Mouse (Mus musculus) intestine, embryonic 14.5 days (tissue): Measurements from ENCODE around the gene Rap2a. TPM values are rescaled to one million over a fixed set of nuclear protein-coding genes. Genes with fewer than 3 reads are reported as not detected.

ENCODE experiments used
- ATAC-seq: fragments of 200-750 bp; cut with Nextera tagmentation; replicated peaks from 2 replicates; pipeline ENCODE4 v1.8.0; 2017; ENCODE audit warnings: low read depth, moderate number of reproducible peaks, moderate TSS enrichment, moderate library complexity; ENCODE audit not compliant: low FRiP score, low TSS enrichment
- DNase-seq: peaks from one replicate; pipeline ENCODE4 v3.0.0-alpha.2; 2018; ENCODE audit warnings: low spot score
- H3K27ac ChIP-seq: fragments of 300-500 bp; sonication (generic); 2 replicates; pipeline ENCODE4 v1.5.1; 2014; ENCODE audit warnings: low read depth, mild to moderate bottlenecking, control low read depth
- H3K27me3 ChIP-seq: fragments of 300-500 bp; sonication (generic); replicated peaks from 2 replicates; pipeline ENCODE4 v1.6.1; 2014; ENCODE audit warnings: low read length, control low read depth; ENCODE audit not compliant: control insufficient read depth, insufficient read depth
- H3K36me3 ChIP-seq: fragments of 300-500 bp; sonication (generic); 2 replicates; pipeline ENCODE4 v1.6.1; 2014; ENCODE audit warnings: low read length, control low read depth; ENCODE audit not compliant: control insufficient read depth, insufficient read depth
- H3K4me1 ChIP-seq: fragments of 300-500 bp; sonication (generic); replicated peaks from 2 replicates; pipeline ENCODE4 v1.6.1; 2014; ENCODE audit warnings: low read length, control low read depth, mixed read lengths; ENCODE audit not compliant: control insufficient read depth, insufficient read depth
- H3K4me2 ChIP-seq: fragments of 300-500 bp; sonication (generic); 2 replicates; pipeline ENCODE4 v1.6.1; 2014; ENCODE audit warnings: low read length
- H3K4me3 ChIP-seq: fragments of 300-500 bp; sonication (generic); 2 replicates; pipeline ENCODE4 v1.5.1; 2014; ENCODE audit warnings: low read depth, low read length, control low read depth, mixed read lengths
- H3K9ac ChIP-seq: fragments of 300-500 bp; sonication (generic); 2 replicates; pipeline ENCODE4 v1.6.1; 2014; ENCODE audit warnings: mild to moderate bottlenecking, low read length
- H3K9me3 ChIP-seq: fragments of 300-500 bp; sonication (generic); 2 replicates; pipeline ENCODE4 v1.6.1; 2016; ENCODE audit warnings: low read length, control low read depth; ENCODE audit not compliant: control insufficient read depth
- WGBS: fragments of 180-500 bp; shearing (Covaris S2); extraction: QIAGEN DNeasy Blood & Tissue Kit; methylation state at CpG from one replicate; pipeline ENCODE4 v1.1.7; 2014; 5-methylcytosine and 5-hydroxymethylcytosine counted together
- polyA plus RNA-seq: library from polyadenylated mRNA; unstranded; fragments of >200 nt; fragmentation: Nextera tagmentation; extraction: Ambion mirVana; gene quantifications from 2 replicates; pipeline ENCODE4 v1.2.1, GENCODE M21; 2014

Gene Rap2a
- polyA plus RNA-seq, 1 experiment from 2014 or later = 21.8 TPM

DNA sequence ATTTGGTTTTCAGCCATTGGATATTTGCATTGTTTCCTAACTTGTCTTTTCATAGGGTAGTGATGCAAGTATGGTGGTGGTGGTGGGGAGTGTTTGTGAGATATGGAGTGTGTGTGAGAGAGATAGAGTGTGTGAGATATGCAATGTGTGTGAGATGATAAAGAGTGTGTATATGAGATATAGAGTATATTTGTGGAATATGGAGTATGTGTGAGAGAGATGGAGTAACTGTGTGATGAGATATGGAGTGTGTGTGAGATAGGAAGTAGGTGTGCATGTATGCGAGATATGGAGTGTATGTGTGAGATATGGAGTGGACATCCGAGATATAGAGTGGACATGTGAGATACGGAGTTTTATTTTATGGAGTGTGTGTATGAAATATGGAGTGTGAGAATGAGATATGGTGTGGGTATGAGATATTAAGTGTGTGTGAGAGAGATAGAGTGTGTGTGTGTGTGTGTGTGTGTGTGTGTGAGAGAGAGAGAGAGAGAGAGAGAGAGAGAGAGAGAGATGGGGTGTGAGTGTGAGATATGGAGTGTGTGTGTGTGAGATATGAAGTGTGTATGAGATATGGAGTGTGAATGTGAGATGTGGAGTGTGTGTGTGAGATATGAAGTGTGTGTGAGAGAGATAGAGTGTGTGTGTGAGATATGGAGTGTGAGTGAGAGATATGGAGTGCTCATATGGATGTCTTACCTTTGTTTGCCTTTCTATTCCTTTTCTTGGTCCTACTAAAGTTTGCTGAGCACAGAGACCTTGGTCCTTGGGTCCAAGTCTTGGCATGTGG lies 14.1 kb upstream of the Rap2a start:
- Histone ChIP-seq H3K4me3 (no peak overlapping the region), H3K4me1 (no peaks in the 10 kb centered on the region), H3K9ac (no peak overlapping the region), H3K36me3 (no peaks in the 10 kb centered on the region), H3K27me3 (no peaks in the 10 kb centered on the region), H3K9me3 (no peaks in the 10 kb centered on the region), H3K27ac (no peak overlapping the region), H3K4me2 (no peak overlapping the region)
- 93% methylated on average over 3 of the region's 3 CpGs for WGBS
- DNase-seq = no peak
- ATAC-seq = no peak

DNA sequence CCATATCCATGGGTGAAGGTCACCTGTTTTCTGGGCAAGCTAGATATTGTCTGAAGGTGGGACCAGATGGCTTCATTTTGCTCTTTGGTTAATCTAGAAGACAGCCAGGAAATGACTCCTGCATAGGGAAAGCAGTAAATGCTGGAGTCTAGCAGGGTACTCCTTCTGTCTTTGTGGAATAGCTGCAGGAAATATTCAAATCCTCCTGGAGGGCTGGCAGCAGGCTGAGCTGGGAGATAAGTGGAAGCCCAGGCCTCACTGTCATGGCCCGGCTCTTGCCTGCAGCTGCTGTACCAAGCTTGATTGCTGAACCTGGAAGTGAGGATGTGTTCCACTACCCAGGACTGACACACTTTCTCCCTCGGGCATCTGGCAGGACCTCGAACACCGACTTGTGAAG lies 11.4 kb upstream of the Rap2a start:
- ATAC-seq = no peak
- Histone ChIP-seq H3K36me3 (no peaks in the 10 kb centered on the region), H3K4me2 (no peak overlapping the region), H3K9me3 (no peaks in the 10 kb centered on the region), H3K4me1 (no peaks in the 10 kb centered on the region), H3K4me3 (no peak overlapping the region), H3K9ac (no peak overlapping the region), H3K27ac (no peak overlapping the region), H3K27me3 (no peaks in the 10 kb centered on the region)
- no peak for DNase-seq
- 82% methylated on average over 4 of the region's 4 CpGs for WGBS

DNA sequence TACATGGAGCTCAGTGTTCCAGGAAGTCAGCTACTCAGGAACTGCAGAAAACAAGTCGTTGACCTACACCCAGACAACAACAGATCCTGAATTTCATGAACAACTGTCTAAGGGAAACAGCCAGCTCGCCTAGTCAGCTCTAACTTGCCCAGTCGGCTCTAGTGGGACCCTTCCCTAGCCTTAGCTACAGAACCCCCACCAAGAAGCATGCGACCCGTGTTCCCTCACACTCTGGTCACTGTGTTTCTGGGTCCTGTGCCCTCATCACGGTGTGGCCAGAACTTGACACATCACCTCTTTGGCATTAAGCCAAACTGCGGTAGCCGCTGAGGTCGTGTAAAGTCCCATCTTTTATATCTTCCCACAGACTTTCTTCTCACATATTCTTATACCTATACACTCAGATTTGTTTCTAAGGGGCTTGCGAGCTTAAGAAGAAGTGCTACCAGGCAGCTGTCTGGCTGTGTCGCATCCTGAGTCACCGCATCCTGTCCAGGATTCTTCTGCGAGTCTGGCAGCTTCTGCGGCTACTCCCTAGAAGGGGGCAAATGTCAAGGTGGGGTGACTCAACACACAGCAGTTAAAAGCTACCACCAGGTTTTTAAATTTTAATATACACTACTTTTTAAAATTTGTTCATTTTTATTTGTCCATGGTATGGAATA lies 9.0 kb upstream of the Rap2a start:
- ATAC-seq (no peak), DNase-seq (no peak)
- Histone ChIP-seq H3K4me2 (no peak overlapping the region), H3K9me3 (no peaks in the 10 kb centered on the region), H3K36me3 (no peaks in the 10 kb centered on the region), H3K9ac (no peak overlapping the region), H3K27me3 (no peaks in the 10 kb centered on the region), H3K27ac (no peak overlapping the region), H3K4me1 (no peaks in the 10 kb centered on the region), H3K4me3 (no peak overlapping the region)
- WGBS = 84% methylated on average over 14 of the region's 14 CpGs

DNA sequence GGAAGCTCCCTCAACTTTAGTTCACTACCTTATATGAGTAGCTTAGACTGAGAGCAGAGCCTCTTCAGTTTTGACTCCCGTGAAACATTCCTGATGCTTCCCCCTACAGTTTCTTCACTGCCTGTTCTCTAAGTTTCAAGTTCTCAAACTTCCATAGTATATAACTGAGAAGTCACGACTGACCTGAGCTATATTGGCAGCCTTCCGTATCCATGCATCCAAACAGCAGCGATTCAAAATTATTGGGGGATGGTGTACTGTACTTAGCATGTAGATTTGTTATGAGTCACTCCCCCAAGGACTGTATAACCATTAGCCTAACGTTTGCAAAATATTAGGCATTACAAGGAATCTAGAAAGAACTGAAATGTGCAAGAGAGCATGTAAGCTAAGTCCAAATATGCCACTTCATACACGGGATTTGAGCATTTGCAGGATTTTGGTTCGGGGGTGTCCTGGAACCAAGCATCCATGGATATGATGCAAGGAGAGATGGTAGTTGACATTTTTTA lies 2.0 kb upstream of the Rap2a start:
- Histone ChIP-seq H3K9me3 (no peaks in the 10 kb centered on the region), H3K27me3 (no peaks in the 10 kb centered on the region), H3K4me1 (peaks cover 4% of the 10 kb centered on the region; the same call in 1 of the 2 replicates), H3K4me2 (peak overlapping the region; percentile 70; the same call in 1 of the 2 replicates), H3K4me3 (peak overlapping the region; percentile 76), H3K36me3 (no peaks in the 10 kb centered on the region), H3K9ac (no peak overlapping the region), H3K27ac (no peak overlapping the region)
- no peak for ATAC-seq
- 67% methylated on average over 7 of the region's 7 CpGs for WGBS
- DNase-seq = no peak

DNA sequence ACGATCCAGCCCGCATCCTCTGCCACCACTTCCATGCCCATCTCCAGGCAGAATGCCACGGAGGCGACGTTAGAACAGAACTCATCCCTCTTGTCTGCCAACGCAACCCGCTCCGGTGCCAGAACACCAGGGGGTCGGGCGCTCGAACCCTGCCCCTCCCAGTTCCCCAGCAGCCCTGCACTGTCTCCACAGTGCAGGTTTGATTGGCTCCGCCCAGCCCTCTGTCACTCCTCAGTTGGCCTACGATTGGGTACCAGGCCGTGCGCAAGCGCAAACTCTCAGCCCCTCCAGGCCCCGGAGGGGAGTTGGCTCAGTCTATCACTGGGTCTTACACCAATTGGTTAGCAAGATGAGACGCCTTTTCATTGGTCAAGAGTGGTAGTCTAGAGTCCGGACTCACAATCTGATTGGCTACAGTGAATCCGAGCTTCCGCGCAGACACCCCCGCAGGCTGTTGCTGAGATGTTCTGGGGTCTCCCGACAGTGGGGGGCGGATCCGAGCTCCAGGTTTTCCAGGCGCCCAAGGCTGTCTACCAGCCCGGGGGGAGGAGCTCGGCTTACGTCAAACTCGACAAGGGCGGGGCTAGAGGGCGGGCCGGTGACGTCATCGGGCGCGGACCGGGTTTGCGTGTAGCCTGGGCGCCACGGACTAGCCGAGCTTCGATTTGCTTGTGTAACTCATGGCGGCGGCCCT lies 809 bp upstream of the Rap2a start:
- DNase-seq (peak; percentile 100), ATAC-seq (peak; percentile 96)
- H3K4me3 ChIP-seq = peak overlapping the region; percentile 76
- H3K36me3 ChIP-seq = no peaks in the 10 kb centered on the region
- peak overlapping the region; percentile 73 for H3K4me2 ChIP-seq
- no peaks in the 10 kb centered on the region for H3K9me3 ChIP-seq
- 1% methylated on average over 46 of the region's 46 CpGs for WGBS
- H3K4me1 ChIP-seq = peaks cover 4% of the 10 kb centered on the region; the same call in 1 of the 2 replicates
- no peaks in the 10 kb centered on the region for H3K27me3 ChIP-seq
- H3K9ac ChIP-seq = peak overlapping the region; percentile 84
- H3K27ac ChIP-seq = peak overlapping the region; percentile 96

DNA sequence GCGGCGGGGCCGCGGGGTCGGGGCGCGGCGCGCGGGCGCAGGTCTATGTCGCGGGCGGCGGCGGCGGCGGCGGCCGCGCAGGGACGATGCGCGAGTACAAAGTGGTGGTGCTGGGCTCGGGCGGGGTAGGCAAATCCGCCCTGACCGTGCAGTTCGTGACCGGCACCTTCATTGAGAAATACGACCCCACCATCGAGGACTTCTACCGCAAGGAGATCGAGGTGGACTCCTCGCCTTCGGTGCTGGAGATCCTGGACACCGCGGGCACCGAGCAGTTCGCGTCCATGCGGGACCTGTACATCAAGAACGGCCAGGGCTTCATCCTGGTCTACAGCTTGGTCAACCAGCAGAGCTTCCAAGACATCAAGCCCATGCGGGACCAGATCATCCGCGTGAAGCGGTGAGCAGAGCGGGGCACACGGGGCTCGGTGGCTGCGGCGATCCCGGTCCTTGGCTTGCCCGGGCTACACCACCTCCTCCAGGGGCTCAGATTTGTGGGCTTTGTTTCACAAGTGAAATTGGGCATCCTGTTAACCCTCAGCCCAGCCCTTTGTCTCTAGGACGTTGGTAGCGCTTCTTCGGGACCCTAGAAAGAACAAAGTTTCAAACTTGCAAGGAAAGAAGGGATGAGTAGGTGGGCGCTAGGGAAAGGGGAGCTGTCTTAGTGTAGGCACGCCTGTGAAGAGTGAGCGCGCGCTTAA lies 547 bp downstream of the Rap2a start:
- H3K36me3 ChIP-seq = no peaks in the 10 kb centered on the region
- no peaks in the 10 kb centered on the region for H3K9me3 ChIP-seq
- H3K27me3 ChIP-seq = no peaks in the 10 kb centered on the region
- DNase-seq (peak; percentile 83), ATAC-seq (peak; percentile 16)
- H3K4me1 ChIP-seq = peaks cover 4% of the 10 kb centered on the region; the same call in 1 of the 2 replicates
- peak overlapping the region; percentile 96; the same call in 1 of the 2 replicates for H3K27ac ChIP-seq
- peak overlapping the region; percentile 73 for H3K4me2 ChIP-seq
- peak overlapping the region; percentile 84 for H3K9ac ChIP-seq
- WGBS = under 1% methylated on average over 62 of the region's 62 CpGs
- H3K4me3 ChIP-seq = peak overlapping the region; percentile 76

DNA sequence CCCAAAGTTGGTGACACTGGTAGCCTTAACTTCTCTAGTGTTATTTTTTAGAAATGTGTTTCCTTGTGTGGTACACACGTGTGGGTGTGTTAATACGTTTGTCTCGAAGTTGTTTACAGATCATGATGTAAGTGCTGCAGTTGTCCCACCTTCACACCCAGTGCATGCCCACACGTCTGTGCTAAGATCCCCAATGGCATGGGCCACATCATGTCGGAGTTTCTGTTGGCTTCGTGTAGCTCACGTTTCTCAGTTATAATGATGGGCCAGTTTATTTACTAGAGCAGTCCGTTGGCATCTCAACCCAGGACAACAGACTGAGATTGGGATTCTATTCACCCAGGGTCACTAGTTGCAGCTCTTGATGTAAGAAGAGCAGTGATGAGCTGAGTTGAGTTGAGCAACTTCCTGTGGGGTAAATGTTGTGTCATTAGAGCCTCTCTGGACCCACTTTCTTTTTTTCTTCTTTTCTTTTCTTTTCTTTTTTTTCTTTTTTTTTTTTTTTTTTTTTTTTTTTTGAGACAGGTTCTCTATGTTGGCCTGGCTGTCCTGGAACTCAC lies 2.2 kb downstream of the Rap2a start:
- H3K4me1 ChIP-seq = peaks cover 4% of the 10 kb centered on the region; the same call in 1 of the 2 replicates
- DNase-seq (no peak), ATAC-seq (no peak)
- 74% methylated on average over 8 of the region's 8 CpGs for WGBS
- H3K4me3 ChIP-seq = peak overlapping the region; percentile 76; the same call in 1 of the 2 replicates
- no peaks in the 10 kb centered on the region for H3K36me3 ChIP-seq
- no peak overlapping the region for H3K27ac ChIP-seq
- H3K9me3 ChIP-seq = no peaks in the 10 kb centered on the region
- H3K27me3 ChIP-seq = no peaks in the 10 kb centered on the region
- peak overlapping the region; percentile 73 for H3K4me2 ChIP-seq
- no peak overlapping the region for H3K9ac ChIP-seq

DNA sequence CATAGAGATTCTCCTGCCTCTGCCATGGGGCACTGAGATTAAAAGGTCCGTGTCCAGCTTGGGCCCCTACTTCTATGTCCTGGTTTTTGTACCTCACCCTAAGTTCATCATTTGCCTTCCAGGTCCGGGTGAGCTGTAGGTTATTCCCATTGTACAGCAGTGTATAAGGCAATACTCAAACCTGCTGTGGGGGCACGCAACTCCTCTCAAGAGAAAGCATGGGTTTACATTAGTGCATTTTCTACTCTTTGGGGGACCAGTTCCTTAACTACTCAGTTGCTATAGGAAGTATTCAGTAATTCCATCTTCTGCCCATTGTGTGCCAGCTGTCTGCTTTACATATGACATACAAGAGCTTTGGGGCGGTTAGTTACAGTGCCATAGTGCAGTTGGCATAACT lies 2.7 kb downstream of the Rap2a start:
- Histone ChIP-seq H3K9ac (no peak overlapping the region), H3K4me2 (peak overlapping the region; percentile 73; the same call in 1 of the 2 replicates), H3K4me3 (no peak overlapping the region), H3K27ac (no peak overlapping the region), H3K36me3 (no peaks in the 10 kb centered on the region), H3K9me3 (no peaks in the 10 kb centered on the region), H3K4me1 (peaks cover 4% of the 10 kb centered on the region; the same call in 1 of the 2 replicates), H3K27me3 (no peaks in the 10 kb centered on the region)
- WGBS = 94% methylated on average over 4 of the region's 4 CpGs
- DNase-seq (no peak), ATAC-seq (no peak)
